Mouse (Mus musculus) megakaryocyte, embryonic 14.5 days (primary cell): ENCODE data around the gene Parva. TPM values are rescaled to one million over a fixed set of nuclear protein-coding genes. Genes with fewer than 3 reads are reported as not detected.

ENCODE experiments used
- H3K27me3 ChIP-seq: replicated peaks from 2 replicates; pipeline ENCODE3; 2012; ENCODE audit warnings: inconsistent platforms
- H3K36me3 ChIP-seq: replicated peaks from 2 replicates; pipeline ENCODE3; 2012; ENCODE audit warnings: low read length, inconsistent platforms, mixed read lengths
- H3K4me1 ChIP-seq: 2 replicates; pipeline ENCODE4 v1.6.1; 2012; ENCODE audit warnings: inconsistent platforms
- H3K4me3 ChIP-seq: replicated peaks from 2 replicates; pipeline ENCODE3; 2012; ENCODE audit warnings: moderate library complexity, mild to moderate bottlenecking, inconsistent platforms
- H3K9me3 ChIP-seq: 2 replicates; pipeline ENCODE4 v1.6.1; 2012; ENCODE audit warnings: inconsistent platforms
- FLI1 ChIP-seq: IDR thresholded peaks from 2 replicates; pipeline ENCODE4 v1.6.1; 2012; ENCODE audit warnings: low read length, inconsistent platforms, mixed read lengths
- GATA1 ChIP-seq: IDR thresholded peaks from 3 replicates; pipeline ENCODE4 v1.6.1; 2012; ENCODE audit warnings: mixed read lengths, low read length, inconsistent platforms, borderline replicate concordance
- polyA plus RNA-seq: library from polyadenylated mRNA; stranded (reverse); fragments of >175 nt; gene quantifications from 2 replicates; pipeline ENCODE4 v1.2.3, GENCODE M21; 2012; ENCODE audit warnings: low replicate concordance; ENCODE audit not compliant: insufficient read depth

Gene Parva
- polyA plus RNA-seq, 1 experiment = 0.07 TPM

- H3K4me1 ChIP-seq = no peaks in the 10 kb centered on the region
- H3K4me3 ChIP-seq = no peak overlapping the region
- peaks cover 28% of the 10 kb centered on the region for H3K27me3 ChIP-seq
- TF ChIP-seq FLI1 = no peak
- no peak for TF ChIP-seq GATA1
- H3K36me3 ChIP-seq = no peaks in the 10 kb centered on the region
- no peaks in the 10 kb centered on the region for H3K9me3 ChIP-seq
Measured at GRCm38 (mm10) chr7:112469817-112470216, 42.5 kb downstream of the Parva start.

DNA sequence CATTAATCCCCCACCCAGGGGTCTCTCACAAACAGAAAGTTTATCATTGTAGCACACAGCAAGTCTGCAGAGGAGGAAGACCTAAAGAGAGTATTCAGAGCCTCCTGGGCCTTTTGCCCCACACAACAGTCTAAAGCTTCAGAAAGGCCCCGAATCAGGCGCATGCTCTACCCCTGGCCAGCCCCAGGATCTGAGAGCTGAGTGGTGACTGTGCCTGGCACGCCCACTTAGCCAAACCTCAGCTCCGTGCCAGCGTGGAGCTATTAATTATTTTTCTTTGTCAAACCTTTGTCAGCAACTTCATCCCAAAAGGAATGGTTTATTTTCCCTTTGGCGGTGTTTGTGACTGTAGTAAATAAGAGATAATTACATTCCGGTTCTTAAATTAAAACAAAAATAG is 44.0 kb downstream of the Parva start:
- H3K27me3 ChIP-seq = peaks cover 28% of the 10 kb centered on the region
- no peak for TF ChIP-seq FLI1
- TF ChIP-seq GATA1 = no peak
- no peaks in the 10 kb centered on the region for H3K9me3 ChIP-seq
- no peaks in the 10 kb centered on the region for H3K36me3 ChIP-seq
- H3K4me1 ChIP-seq = no peaks in the 10 kb centered on the region
- no peak overlapping the region for H3K4me3 ChIP-seq

DNA sequence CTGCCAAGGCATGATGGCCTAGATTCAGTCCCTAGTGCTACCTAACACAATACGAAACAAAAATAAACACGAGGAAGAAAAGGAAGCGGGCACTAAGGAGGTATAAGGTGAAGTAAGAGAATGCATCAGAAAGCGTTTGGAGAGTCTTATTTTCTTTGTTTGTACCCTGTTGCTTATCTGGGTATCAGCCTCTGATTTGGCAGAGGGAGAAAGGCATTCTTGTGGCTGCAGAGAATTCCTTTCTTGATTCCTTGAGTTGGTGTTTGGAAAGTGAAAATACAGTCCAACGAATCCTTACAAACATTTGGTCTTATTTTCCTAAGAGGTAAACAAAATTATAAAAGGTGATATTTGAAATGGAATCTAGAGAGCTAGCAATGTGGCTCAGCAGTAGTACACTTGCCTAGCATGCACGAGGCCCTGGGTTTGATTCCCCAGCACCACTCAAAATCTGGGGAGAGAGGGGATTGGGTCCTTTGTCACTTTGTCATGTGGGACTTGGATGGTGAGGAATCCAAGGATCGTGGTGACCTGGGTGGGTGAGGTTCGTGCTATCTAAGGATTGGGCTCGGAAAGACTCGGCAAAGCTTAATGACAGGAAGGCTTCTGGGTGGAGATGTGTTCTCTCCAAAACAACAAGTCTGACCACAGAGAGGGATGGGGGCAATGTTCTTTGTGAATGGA is 44.9 kb downstream of the Parva start:
- H3K27me3 ChIP-seq = peaks cover 26% of the 10 kb centered on the region
- no peak overlapping the region for H3K4me3 ChIP-seq
- TF ChIP-seq FLI1 (no peak), GATA1 (no peak)
- no peaks in the 10 kb centered on the region for H3K4me1 ChIP-seq
- no peaks in the 10 kb centered on the region for H3K9me3 ChIP-seq
- H3K36me3 ChIP-seq = no peaks in the 10 kb centered on the region

DNA sequence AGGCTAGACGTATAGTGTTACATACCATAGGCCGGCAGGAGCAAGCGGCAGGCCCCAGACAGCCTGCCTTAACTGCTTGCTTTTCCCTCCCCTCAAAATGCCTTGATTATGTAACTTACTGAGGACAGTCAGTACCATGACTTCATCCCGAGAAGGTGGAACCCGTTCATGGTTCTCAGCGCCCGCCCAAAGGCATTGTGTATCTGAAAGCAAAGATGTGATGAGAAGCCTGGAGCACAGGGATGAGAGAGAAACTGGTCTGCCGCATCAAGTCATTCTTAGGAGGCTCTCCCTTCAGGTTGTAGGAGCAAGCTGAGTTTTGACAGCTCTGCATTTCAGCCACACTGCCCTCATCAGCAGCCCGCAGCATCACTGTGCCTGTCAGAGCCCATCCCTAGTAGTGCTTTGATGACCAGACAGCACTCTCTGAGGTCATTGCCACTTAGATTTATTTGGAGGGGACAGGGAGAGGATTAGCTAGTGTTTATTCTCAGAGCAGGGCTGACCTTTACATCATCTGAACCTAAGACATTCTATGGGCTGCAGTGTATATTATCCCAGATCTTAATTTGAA is 45.5 kb downstream of the Parva start:
- H3K9me3 ChIP-seq = no peaks in the 10 kb centered on the region
- TF ChIP-seq FLI1 (no peak), GATA1 (no peak)
- H3K36me3 ChIP-seq = no peaks in the 10 kb centered on the region
- peaks cover 20% of the 10 kb centered on the region for H3K27me3 ChIP-seq
- no peak overlapping the region for H3K4me3 ChIP-seq
- H3K4me1 ChIP-seq = no peaks in the 10 kb centered on the region

GRCm38 (mm10) chr7:112473649-112474435 is 46.5 kb downstream of the Parva start:
- peaks cover 16% of the 10 kb centered on the region for H3K27me3 ChIP-seq
- H3K36me3 ChIP-seq = no peaks in the 10 kb centered on the region
- no peak overlapping the region for H3K4me3 ChIP-seq
- H3K9me3 ChIP-seq = peaks cover under 1% of the 10 kb centered on the region; the same call in 1 of the 2 replicates
- H3K4me1 ChIP-seq = no peaks in the 10 kb centered on the region
- no peak for TF ChIP-seq FLI1
- no peak for TF ChIP-seq GATA1

- H3K27me3 ChIP-seq = peaks cover 4% of the 10 kb centered on the region
- H3K9me3 ChIP-seq = peaks cover 6% of the 10 kb centered on the region; the same call in 1 of the 2 replicates
- no peaks in the 10 kb centered on the region for H3K4me1 ChIP-seq
- TF ChIP-seq GATA1 (no peak), FLI1 (no peak)
- H3K36me3 ChIP-seq = no peaks in the 10 kb centered on the region
- no peak overlapping the region for H3K4me3 ChIP-seq
Measured at GRCm38 (mm10) chr7:112479116-112479515, 51.8 kb downstream of the Parva start.

- no peak for TF ChIP-seq GATA1
- no peak for TF ChIP-seq FLI1
- Histone ChIP-seq H3K4me1 (no peaks in the 10 kb centered on the region), H3K9me3 (peaks cover 6% of the 10 kb centered on the region; the same call in 1 of the 2 replicates), H3K36me3 (no peaks in the 10 kb centered on the region), H3K27me3 (peaks cover 4% of the 10 kb centered on the region), H3K4me3 (no peak overlapping the region)
Measured at GRCm38 (mm10) chr7:112481031-112481430, 53.7 kb downstream of the Parva start.

GRCm38 (mm10) chr7:112482572-112482971 is 55.3 kb downstream of the Parva start:
- no peaks in the 10 kb centered on the region for H3K4me1 ChIP-seq
- TF ChIP-seq GATA1 = no peak
- no peak for TF ChIP-seq FLI1
- no peaks in the 10 kb centered on the region for H3K36me3 ChIP-seq
- peaks cover 6% of the 10 kb centered on the region; the same call in 1 of the 2 replicates for H3K9me3 ChIP-seq
- no peak overlapping the region for H3K4me3 ChIP-seq
- H3K27me3 ChIP-seq = peaks cover 4% of the 10 kb centered on the region

DNA sequence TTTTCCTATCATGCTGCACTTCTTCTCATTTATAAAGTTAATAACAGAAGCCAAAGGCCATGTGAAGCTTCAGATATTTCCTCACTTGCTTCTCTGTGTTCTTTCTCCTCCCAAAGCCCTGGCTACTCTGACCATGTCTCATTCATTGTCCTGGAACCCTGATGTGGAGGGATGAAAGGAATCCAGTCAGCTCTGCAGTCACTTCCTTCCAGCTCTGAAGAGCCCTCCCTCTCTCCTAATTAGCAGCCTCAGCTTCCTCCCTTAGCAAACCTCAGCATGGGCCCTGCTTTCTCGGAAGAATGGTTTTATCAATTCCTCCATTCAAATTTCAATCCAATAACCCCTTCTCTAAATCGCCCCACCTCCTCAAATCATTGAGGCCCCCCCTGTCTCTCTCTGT is 56.1 kb downstream of the Parva start:
- H3K27me3 ChIP-seq = peaks cover 4% of the 10 kb centered on the region
- TF ChIP-seq GATA1 (no peak), FLI1 (no peak)
- H3K4me3 ChIP-seq = no peak overlapping the region
- no peaks in the 10 kb centered on the region for H3K4me1 ChIP-seq
- H3K9me3 ChIP-seq = peaks cover 6% of the 10 kb centered on the region; the same call in 1 of the 2 replicates
- H3K36me3 ChIP-seq = no peaks in the 10 kb centered on the region

DNA sequence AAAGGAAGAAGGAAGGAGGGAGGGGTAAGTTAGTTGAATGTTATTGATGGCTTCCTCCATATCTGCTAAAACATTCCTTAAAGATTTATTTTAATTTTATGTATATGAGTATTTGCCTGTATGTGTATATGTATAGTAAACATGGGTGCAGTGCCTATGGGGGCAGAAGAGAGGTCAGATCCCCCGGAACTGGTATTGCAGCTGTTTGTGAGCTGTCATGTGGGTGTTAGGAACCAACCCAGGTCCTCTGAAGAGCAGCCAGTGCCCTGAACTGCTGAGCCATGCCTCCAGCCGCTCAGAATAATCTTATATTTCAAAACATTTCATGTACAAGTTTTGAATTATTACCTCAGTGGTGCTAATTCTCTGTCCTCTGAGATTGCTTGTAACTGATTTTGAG is 63.5 kb downstream of the Parva start:
- Histone ChIP-seq H3K36me3 (no peaks in the 10 kb centered on the region), H3K4me3 (no peak overlapping the region), H3K4me1 (no peaks in the 10 kb centered on the region)

More for the DNA sequence above, 63.5 kb downstream of the Parva start:
- no peaks in the 10 kb centered on the region for H3K9me3 ChIP-seq
- no peaks in the 10 kb centered on the region for H3K27me3 ChIP-seq
- TF ChIP-seq GATA1 = no peak
- no peak for TF ChIP-seq FLI1
